Mouse (Mus musculus) intestine, postnatal 0 days (tissue): ENCODE data around the gene Nemp1. TPM values are rescaled to one million over a fixed set of nuclear protein-coding genes. Genes with fewer than 3 reads are reported as not detected.

Source experiments
- ATAC-seq: fragments of 200-750 bp; cut with Nextera tagmentation; 2 replicates; pipeline ENCODE4 v1.8.0; 2017; ENCODE audit warnings: mild to moderate bottlenecking, moderate TSS enrichment, moderate library complexity
- H3K27ac ChIP-seq: fragments of 300-500 bp; sonication (generic); 2 replicates; pipeline ENCODE4 v1.5.1; 2014; ENCODE audit warnings: mild to moderate bottlenecking, low read depth, low read length, moderate library complexity
- H3K27me3 ChIP-seq: fragments of 300-500 bp; sonication (generic); replicated peaks from 2 replicates; pipeline ENCODE4 v1.6.1; 2014; ENCODE audit warnings: low read length, mixed read lengths; ENCODE audit not compliant: control insufficient read depth, insufficient read depth
- H3K36me3 ChIP-seq: fragments of 300-500 bp; sonication (generic); 2 replicates; pipeline ENCODE4 v1.6.1; 2014; ENCODE audit warnings: mild to moderate bottlenecking, moderate library complexity; ENCODE audit not compliant: control insufficient read depth, insufficient read depth
- H3K4me1 ChIP-seq: fragments of 300-500 bp; sonication (generic); replicated peaks from 2 replicates; pipeline ENCODE4 v1.6.1; 2014; ENCODE audit warnings: antibody characterized with exemption, low read length, mixed read lengths; ENCODE audit not compliant: control insufficient read depth, insufficient read depth
- H3K4me2 ChIP-seq: fragments of 300-500 bp; sonication (generic); replicated peaks from 2 replicates; pipeline ENCODE4 v1.6.1; 2014; ENCODE audit warnings: low read depth, mild to moderate bottlenecking, moderate library complexity
- H3K4me3 ChIP-seq: fragments of 300-500 bp; sonication (generic); 2 replicates; pipeline ENCODE4 v1.5.1; 2014; ENCODE audit warnings: low read depth, low read length
- H3K9ac ChIP-seq: fragments of 300-500 bp; sonication (generic); 2 replicates; pipeline ENCODE4 v1.6.1; 2014; ENCODE audit warnings: mild to moderate bottlenecking, low read depth, low read length
- H3K9me3 ChIP-seq: fragments of 300-500 bp; sonication (generic); 2 replicates; pipeline ENCODE4 v1.6.1; 2016; ENCODE audit warnings: mixed run types; ENCODE audit not compliant: control insufficient read depth
- CTCF ChIP-seq: sonication (generic); IDR thresholded peaks from 2 replicates; pipeline ENCODE4 v1.5.1; 2016; ENCODE audit warnings: low read depth, mild to moderate bottlenecking, control low read depth, antibody characterized with exemption, moderate library complexity
- WGBS: fragments of 180-500 bp; shearing (Covaris S2); extraction: QIAGEN DNeasy Blood & Tissue Kit; methylation state at CpG from one replicate; pipeline ENCODE4 v1.1.7; 2014; 5-methylcytosine and 5-hydroxymethylcytosine counted together
- polyA plus RNA-seq: library from polyadenylated mRNA; unstranded; fragments of >200 nt; fragmentation: Nextera tagmentation; extraction: Ambion mirVana; gene quantifications from 2 replicates; pipeline ENCODE4 v1.2.1, GENCODE M21; 2015

Nemp1 gene
- polyA plus RNA-seq, 1 experiment from 2014 or later: 2.9 TPM

DNA sequence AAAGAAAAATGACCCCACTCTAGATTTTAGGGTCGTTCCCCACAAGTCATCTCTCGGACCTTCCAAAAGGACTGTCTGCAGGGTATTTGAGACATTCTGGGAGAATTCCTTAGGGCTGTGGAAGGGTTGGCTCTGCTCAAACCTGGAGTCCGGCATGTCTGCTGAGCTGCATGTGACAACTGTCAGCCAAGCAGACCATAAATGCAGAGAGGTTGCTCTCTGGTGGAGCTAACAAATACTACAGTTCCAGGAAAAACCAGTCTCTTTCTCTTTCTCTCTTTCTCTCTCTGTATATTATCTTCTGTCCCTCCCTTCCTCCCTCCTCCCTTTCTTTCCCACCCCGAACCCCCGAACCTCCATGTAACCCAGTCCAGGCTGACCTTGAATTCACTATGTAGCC lies 67.7 kb downstream of the Nemp1 start:
- no peak for ATAC-seq
- 0 out of 2 replicates have a peak, but pooled peaks cover 3% of the 10 kb centered on the region for H3K4me1 ChIP-seq
- no peak overlapping the region for H3K4me3 ChIP-seq
- TF ChIP-seq CTCF: peak; percentile 86
- H3K4me2 ChIP-seq: no peak overlapping the region
- H3K27me3 ChIP-seq: no peaks in the 10 kb centered on the region
- no peaks in the 10 kb centered on the region for H3K36me3 ChIP-seq
- H3K9ac ChIP-seq: no peak overlapping the region
- H3K27ac ChIP-seq: no peak overlapping the region
- no peaks in the 10 kb centered on the region for H3K9me3 ChIP-seq
- 30% methylated on average over 5 of the region's 5 CpGs for WGBS

DNA sequence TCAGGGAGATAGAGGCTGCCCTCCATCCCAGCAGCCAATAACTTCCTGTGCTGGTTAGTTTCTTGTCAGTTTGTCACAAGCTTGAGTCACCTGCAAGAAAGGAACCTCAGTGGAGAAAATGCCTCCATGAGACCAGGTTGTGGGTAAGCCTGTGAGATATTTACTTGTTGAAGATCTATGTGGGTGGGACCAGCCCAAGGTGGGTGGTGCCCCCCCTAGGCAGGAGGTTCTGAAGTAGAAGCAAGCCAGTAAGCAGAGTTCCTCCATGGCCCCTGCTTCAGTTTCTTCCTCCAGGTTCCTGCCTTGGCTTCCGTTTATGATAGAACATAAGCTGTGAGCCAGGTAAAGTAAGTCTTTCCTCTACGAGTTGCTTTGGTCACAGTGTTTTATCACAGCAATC lies 69.6 kb downstream of the Nemp1 start:
- Histone ChIP-seq H3K36me3 (0 out of 2 replicates have a peak, but pooled peaks cover 2% of the 10 kb centered on the region), H3K9me3 (no peaks in the 10 kb centered on the region), H3K4me1 (0 out of 2 replicates have a peak, but pooled peaks cover 3% of the 10 kb centered on the region), H3K27me3 (no peaks in the 10 kb centered on the region), H3K4me2 (no peak overlapping the region), H3K9ac (no peak overlapping the region), H3K4me3 (no peak overlapping the region), H3K27ac (no peak overlapping the region; the same call in 1 of the 2 replicates)
- ATAC-seq: no peak
- TF ChIP-seq CTCF: no peak
- 62% methylated on average over 2 of the region's 2 CpGs for WGBS

DNA sequence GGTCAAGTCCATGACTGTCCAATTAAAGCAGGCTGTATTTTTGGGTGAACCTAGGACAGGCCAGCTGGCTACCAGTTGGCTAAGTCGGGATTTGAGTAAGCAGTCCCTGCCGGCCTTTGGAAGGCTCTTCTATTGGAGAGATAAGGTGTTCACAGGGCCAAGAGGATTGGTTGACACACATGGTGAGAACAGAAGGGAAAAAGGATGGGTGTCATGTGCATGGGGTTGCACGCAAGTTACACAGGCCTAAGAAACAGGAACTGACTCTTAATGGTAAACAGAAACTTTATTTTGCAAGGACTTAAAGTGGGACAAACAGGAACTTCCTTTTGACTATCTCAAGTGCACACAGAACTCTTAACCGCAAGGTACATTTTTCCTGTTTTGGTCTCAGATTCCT lies 70.2 kb downstream of the Nemp1 start:
- H3K36me3 ChIP-seq: peaks cover 9% of the 10 kb centered on the region
- no peak overlapping the region for H3K4me3 ChIP-seq
- no peaks in the 10 kb centered on the region for H3K9me3 ChIP-seq
- ATAC-seq: no peak
- 0 out of 2 replicates have a peak, but pooled peaks cover 3% of the 10 kb centered on the region for H3K4me1 ChIP-seq
- H3K9ac ChIP-seq: no peak overlapping the region
- H3K27ac ChIP-seq: peak overlapping the region; percentile 21; the same call in 1 of the 2 replicates
- WGBS: 60% methylated on average over 4 of the region's 4 CpGs
- no peaks in the 10 kb centered on the region for H3K27me3 ChIP-seq
- no peak overlapping the region for H3K4me2 ChIP-seq
- TF ChIP-seq CTCF: no peak

DNA sequence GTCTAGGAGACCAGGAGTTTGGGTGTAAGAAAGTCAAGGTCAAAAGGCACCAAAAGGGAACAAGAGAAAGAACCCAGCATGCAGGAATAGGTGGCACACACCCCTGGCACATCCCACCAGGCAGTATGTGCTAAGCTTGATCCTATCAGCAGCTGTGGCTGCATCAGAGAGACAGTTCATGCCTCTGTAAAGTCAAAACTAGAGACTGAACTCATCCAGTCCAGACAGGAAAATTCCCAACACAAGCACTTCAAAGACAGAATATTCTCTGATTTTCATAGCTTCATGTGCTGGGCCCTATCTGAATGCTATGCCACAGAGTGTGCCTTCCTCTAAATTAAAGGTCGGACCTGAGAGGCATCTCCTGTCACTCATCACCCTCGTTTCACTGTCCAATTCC lies 70.9 kb downstream of the Nemp1 start:
- peak overlapping the region; percentile 41; the same call in 1 of the 2 replicates for H3K27ac ChIP-seq

DNA sequence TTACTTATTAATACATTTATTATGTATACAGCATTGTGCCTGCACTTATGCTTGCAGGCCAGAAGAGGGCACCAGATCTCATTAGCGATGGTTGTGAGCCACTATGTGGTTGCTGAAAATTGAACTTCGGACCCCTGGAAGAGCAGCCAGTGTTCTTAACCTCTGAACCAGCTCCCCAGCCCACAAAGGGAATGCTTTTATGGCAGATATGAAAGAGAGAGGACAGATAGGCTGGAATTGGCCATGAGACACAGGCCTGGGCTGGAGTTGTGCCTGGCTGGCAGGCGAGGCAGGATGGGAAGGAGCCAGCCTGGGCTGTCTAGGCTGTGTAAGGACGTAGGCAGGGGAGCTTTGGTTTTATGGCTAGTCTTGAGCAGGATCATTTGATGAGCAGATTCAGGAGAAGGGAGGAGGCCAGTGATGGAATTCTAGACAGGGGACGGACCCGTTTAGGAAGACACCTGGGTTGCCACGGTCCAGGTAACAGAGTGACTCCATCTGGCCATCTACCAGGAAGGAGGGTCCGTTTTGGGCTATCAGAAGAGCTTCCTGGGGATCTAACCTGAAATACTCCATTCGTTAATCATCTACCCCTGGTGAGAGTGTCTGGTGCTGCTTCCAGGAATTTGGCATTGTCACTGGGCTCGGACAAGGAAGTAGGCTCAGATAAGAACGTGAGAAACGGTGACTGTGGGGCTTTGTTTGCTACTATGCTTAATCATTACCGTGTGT lies 71.6 kb downstream of the Nemp1 start:
- Histone ChIP-seq H3K27ac (peak overlapping the region; percentile 92), H3K27me3 (no peaks in the 10 kb centered on the region), H3K4me2 (peak overlapping the region; percentile 80), H3K4me1 (0 out of 2 replicates have a peak, but pooled peaks cover 3% of the 10 kb centered on the region), H3K4me3 (peak overlapping the region; percentile 94; the same call in 1 of the 2 replicates), H3K9ac (no peak overlapping the region), H3K9me3 (no peaks in the 10 kb centered on the region), H3K36me3 (peaks cover 23% of the 10 kb centered on the region)
- WGBS: 19% methylated on average over 13 of the region's 13 CpGs
- TF ChIP-seq CTCF: peak; percentile 87
- ATAC-seq: peak; percentile 83

More for the DNA sequence above, 70.9 kb downstream of the Nemp1 start:
- H3K27me3 ChIP-seq: no peaks in the 10 kb centered on the region
- peaks cover 15% of the 10 kb centered on the region for H3K36me3 ChIP-seq
- H3K4me2 ChIP-seq: no peak overlapping the region
- no peak for TF ChIP-seq CTCF
- no peaks in the 10 kb centered on the region for H3K9me3 ChIP-seq
- no peak overlapping the region for H3K4me3 ChIP-seq
- no peak for ATAC-seq
- WGBS: 38% methylated on average over 2 of the region's 2 CpGs
- 0 out of 2 replicates have a peak, but pooled peaks cover 3% of the 10 kb centered on the region for H3K4me1 ChIP-seq
- no peak overlapping the region for H3K9ac ChIP-seq

DNA sequence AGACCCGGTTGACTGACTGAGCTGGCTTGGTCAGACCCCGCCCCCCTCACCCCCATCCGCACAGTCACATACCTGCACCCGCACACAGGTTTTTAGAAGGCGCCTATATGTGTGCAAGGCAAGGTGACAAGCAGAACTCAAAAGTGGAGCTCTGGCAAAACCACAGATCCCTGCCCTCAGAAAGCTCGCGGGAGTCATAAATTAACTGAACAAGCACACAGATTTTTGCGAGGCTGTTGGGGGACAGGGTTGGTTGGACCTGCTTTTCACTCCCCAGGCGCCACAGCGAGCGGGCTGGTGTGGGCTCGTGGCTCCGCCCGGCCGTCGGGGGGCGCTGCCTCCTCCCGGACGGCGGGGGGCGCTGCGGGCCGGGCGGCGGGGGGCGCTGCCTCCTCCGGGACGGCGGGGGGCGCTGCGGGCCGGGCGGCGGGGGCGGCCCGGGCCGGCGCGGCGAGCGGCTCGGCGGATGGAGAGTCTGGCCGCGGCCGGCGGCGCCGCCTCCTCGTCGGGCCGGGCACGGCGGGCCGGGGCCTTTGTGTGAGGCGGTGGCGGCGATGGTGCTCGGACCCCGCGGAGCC lies 72.5 kb downstream of the Nemp1 start, which contains the start of gene Zbtb39:
Gene Zbtb39, plus strand, starts transcription at position 456 of the 578 bp plus-strand sequence.
- 0 out of 2 replicates have a peak, but pooled peaks cover 3% of the 10 kb centered on the region for H3K4me1 ChIP-seq
- H3K27ac ChIP-seq: peak within 1 kb of the TSS; percentile 92
- peak; percentile 57 for ATAC-seq
- peak within 1 kb of the TSS; percentile 94 for H3K4me3 ChIP-seq
- H3K36me3 ChIP-seq: peaks cover 32% of the 10 kb centered on the region
- H3K4me2 ChIP-seq: peak within 1 kb of the TSS; percentile 80
- peak within 1 kb of the TSS; percentile 98 for H3K9ac ChIP-seq
- no peaks in the 10 kb centered on the region for H3K27me3 ChIP-seq
- under 1% methylated on average over 51 of the region's 61 CpGs for WGBS
- peak; percentile 72 for TF ChIP-seq CTCF
- no peaks in the 10 kb centered on the region for H3K9me3 ChIP-seq
